Mouse (Mus musculus): ENCODE results near the gene Tmem235. TPM values are rescaled to one million over a fixed set of nuclear protein-coding genes. Genes with fewer than 3 reads are reported as not detected.
"Not testable (repeated sequence)": the region's sequence is repeated elsewhere in the genome, so short reads cannot be mapped to it uniquely, and the experiment has no call there.

Gene Tmem235
- total and polyA plus RNA-seq, 3 experiments, result not detected

DNA sequence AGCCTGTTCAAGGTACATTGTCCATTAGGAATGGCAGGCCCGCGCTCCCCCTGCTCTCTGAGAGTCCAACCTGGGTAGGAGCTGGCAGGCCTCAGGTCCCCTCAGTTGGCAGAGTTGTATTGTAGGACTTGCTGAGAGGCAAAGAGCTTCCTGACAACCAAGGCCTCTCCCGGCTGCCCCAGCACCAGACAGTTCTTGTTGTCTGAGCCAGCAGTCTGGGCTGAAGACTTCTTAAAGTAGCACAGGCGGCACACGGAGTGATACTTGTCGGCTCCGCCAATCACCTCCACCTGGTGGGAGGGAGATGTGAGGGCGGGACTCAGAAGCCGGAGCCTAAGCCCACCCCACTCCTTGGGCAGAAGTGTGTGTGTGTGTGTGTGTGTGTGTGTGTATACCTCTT is 44.7 kb upstream of the Tmem235 start:
- Histone ChIP-seq H3K36me3 (replicated peaks in 1 of 2; ENCODE audit: control insufficient read depth in 1 of 2, insufficient read depth in 1 of 2, low read length in 1 of 2) (peaks cover 90 to 96% of the 10 kb centered on the region in 2 experiments), H3K4me1 (ENCODE audit: control insufficient read depth in 1 of 2, insufficient read depth in 2 of 2) (peaks cover 20 to 95% of the 10 kb centered on the region in 2 experiments), H3K79me2 (replicated peaks; ENCODE audit: control insufficient read depth, extremely low read depth, insufficient read depth, poor library complexity, severe bottlenecking) (peaks cover 52% of the 10 kb centered on the region)
- H3K9me3 ChIP-seq (replicated peaks; ENCODE audit: low read length); H3K4me2 ChIP-seq (ENCODE audit: insufficient read depth, low read depth, poor library complexity, severe bottlenecking); DNase-seq (ENCODE audit: extremely low read depth); H3K27me3 ChIP-seq (replicated peaks); H3K4me3 ChIP-seq (replicated peaks in 1 of 3; ENCODE audit: low read depth in 2 of 3, low read length in 2 of 3, poor library complexity in 1 of 3); H3K27ac ChIP-seq (ENCODE audit: insufficient read depth, low read depth); in situ Hi-C loops (cut with MboI; ENCODE audit: low pct_ligation_motif_present, low pct_unique_long_range_greater_than_20kb, low sequenced_read_pairs); dilution Hi-C loops (cut with MboI; ENCODE audit: extremely low pct_ligation_motif_present, extremely low pct_unique_long_range_greater_than_20kb, low sequenced_read_pairs); H3K9ac ChIP-seq (ENCODE audit: insufficient read depth, low read depth): not testable (repeated sequence)
- TF ChIP-seq CHD2 (IDR thresholded peaks at IDR 0.05; ENCODE audit: low read length) (0 out of 2 replicates have a peak, but pooled peaks have one; percentile 18), POLR2A (IDR thresholded peaks at IDR 0.05; ENCODE audit: low read depth, low read length) (0 out of 2 replicates have a peak, but pooled peaks have one; percentile 11)

GRCm38 (mm10) chr11:117816389-117816996 is 44.1 kb upstream of the Tmem235 start:
- Histone ChIP-seq H3K9me3 (replicated peaks; ENCODE audit: low read length) (no peaks in the 10 kb centered on the region), H3K4me1 (ENCODE audit: control insufficient read depth in 1 of 2, insufficient read depth in 2 of 2) (peaks cover 16 to 95% of the 10 kb centered on the region in 2 experiments), H3K27me3 (replicated peaks) (no peaks in the 10 kb centered on the region), H3K4me3 (replicated peaks in 1 of 3; ENCODE audit: low read depth in 2 of 3, low read length in 2 of 3, poor library complexity in 1 of 3) (no peak overlapping the region), H3K79me2 (replicated peaks; ENCODE audit: control insufficient read depth, extremely low read depth, insufficient read depth, poor library complexity, severe bottlenecking) (peaks cover 46% of the 10 kb centered on the region), H3K27ac (ENCODE audit: insufficient read depth, low read depth) (no peak overlapping the region), H3K36me3 (replicated peaks in 1 of 2; ENCODE audit: control insufficient read depth in 1 of 2, insufficient read depth in 1 of 2, low read length in 1 of 2) (peaks cover 93 to 96% of the 10 kb centered on the region in 2 experiments), H3K4me2 (ENCODE audit: insufficient read depth, low read depth, poor library complexity, severe bottlenecking) (no peak overlapping the region), H3K9ac (ENCODE audit: insufficient read depth, low read depth) (no peak overlapping the region)
- DNase-seq (ENCODE audit: extremely low read depth), result peak; percentile 51
- in situ Hi-C loops (cut with MboI; ENCODE audit: low pct_ligation_motif_present, low pct_unique_long_range_greater_than_20kb, low sequenced_read_pairs), result no loop called here
- dilution Hi-C loops (cut with MboI; ENCODE audit: extremely low pct_ligation_motif_present, extremely low pct_unique_long_range_greater_than_20kb, low sequenced_read_pairs), result no loop called here
- TF ChIP-seq POLR2A (IDR thresholded peaks at IDR 0.05; ENCODE audit: low read depth, low read length) (peak; percentile 16; the same call in 1 of the 2 replicates), ZNF384 (IDR thresholded peaks at IDR 0.05; ENCODE audit: low read depth, low read length) (no peak), ZC3H11A (IDR thresholded peaks at IDR 0.05; ENCODE audit: low read depth, low read length) (no peak), USF1 (IDR thresholded peaks at IDR 0.05; ENCODE audit: low read depth, low read length) (no peak), CHD1 (IDR thresholded peaks at IDR 0.05; ENCODE audit: low read depth, low read length) (no peak), POLR2AphosphoS2 (IDR thresholded peaks at IDR 0.05; ENCODE audit: low read depth, low read length) (peak; percentile 2; the same call in 1 of the 2 replicates), ZMIZ1 (IDR thresholded peaks at IDR 0.05; ENCODE audit: low read depth, low read length) (peak; percentile 64; the same call in 1 of the 2 replicates), ELF1 (IDR thresholded peaks at IDR 0.05; ENCODE audit: low read depth, low read length) (no peak)

- peaks cover 92 to 97% of the 10 kb centered on the region in 2 experiments for H3K36me3 ChIP-seq (replicated peaks in 1 of 2; ENCODE audit: control insufficient read depth in 1 of 2, insufficient read depth in 1 of 2, low read length in 1 of 2)
- H3K9me3 ChIP-seq (replicated peaks; ENCODE audit: low read length), result no peaks in the 10 kb centered on the region
- H3K4me2 ChIP-seq (ENCODE audit: insufficient read depth, low read depth, poor library complexity, severe bottlenecking), result no peak overlapping the region
- TF ChIP-seq MAX (IDR thresholded peaks at IDR 0.05; ENCODE audit: low read length), result peak; percentile 2; the same call in 1 of the 2 replicates
- TF ChIP-seq ELF1 (IDR thresholded peaks at IDR 0.05; ENCODE audit: low read depth, low read length), result peak; percentile 17; the same call in 1 of the 2 replicates
- TF ChIP-seq ZMIZ1 (IDR thresholded peaks at IDR 0.05; ENCODE audit: low read depth, low read length), result peak; percentile 31; the same call in 1 of the 2 replicates
- TF ChIP-seq MAFK (IDR thresholded peaks at IDR 0.05; ENCODE audit: insufficient replicate concordance, low read length), result no peak
- TF ChIP-seq MAZ (IDR thresholded peaks at IDR 0.05; ENCODE audit: low read depth, low read length), result no peak
- in situ Hi-C loops (cut with MboI; ENCODE audit: low pct_ligation_motif_present, low pct_unique_long_range_greater_than_20kb, low sequenced_read_pairs) (no loop called here), dilution Hi-C loops (cut with MboI; ENCODE audit: extremely low pct_ligation_motif_present, extremely low pct_unique_long_range_greater_than_20kb, low sequenced_read_pairs) (no loop called here)
- H3K4me3 ChIP-seq (replicated peaks in 1 of 3; ENCODE audit: low read depth in 2 of 3, low read length in 2 of 3, poor library complexity in 1 of 3), result no peak overlapping the region
- H3K4me1 ChIP-seq (ENCODE audit: control insufficient read depth in 1 of 2, insufficient read depth in 2 of 2), result peaks cover 3 to 96% of the 10 kb centered on the region in 2 experiments; a peak in 2 of 4 replicates
- H3K27me3 ChIP-seq (replicated peaks), result no peaks in the 10 kb centered on the region
- DNase-seq (ENCODE audit: extremely low read depth), result no peak
- H3K9ac ChIP-seq (ENCODE audit: insufficient read depth, low read depth), result no peak overlapping the region
- no peak overlapping the region for H3K27ac ChIP-seq (ENCODE audit: insufficient read depth, low read depth)
- H3K79me2 ChIP-seq (replicated peaks; ENCODE audit: control insufficient read depth, extremely low read depth, insufficient read depth, poor library complexity, severe bottlenecking), result peaks cover 38% of the 10 kb centered on the region
These were observed 41.5 kb upstream of the Tmem235 start for GRCm38 (mm10) chr11:117819095-117819494.

All from CH12.LX (cell line).